Mouse (Mus musculus): Measurements from ENCODE around the gene Unc5c.

Unc5c gene

DNA sequence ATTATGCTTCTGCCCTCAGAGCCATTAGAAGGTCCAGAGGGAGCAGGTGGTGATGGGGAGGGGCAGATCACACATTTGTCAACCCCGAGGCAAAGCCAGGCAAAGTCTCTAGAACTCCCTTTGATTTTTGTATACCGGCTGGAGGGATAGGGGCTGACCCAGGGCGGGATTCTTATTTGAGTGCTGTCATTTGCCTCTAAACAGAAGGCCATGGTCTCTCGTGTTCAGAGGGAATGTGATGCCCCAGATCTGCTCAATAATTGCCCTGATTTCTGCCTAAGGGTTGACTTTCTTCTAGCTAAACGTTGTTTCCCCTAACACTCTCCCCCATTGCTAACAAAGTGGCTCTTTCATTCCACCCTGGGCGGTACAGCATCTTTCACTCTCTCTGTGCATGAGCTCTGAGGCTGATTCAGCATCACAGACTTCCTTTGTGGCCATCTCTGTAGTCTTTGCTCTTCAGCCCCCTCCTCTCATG lies 136.1 kb downstream of the Unc5c start:
- peak; percentile 62 to 64 for DNase-seq

DNA sequence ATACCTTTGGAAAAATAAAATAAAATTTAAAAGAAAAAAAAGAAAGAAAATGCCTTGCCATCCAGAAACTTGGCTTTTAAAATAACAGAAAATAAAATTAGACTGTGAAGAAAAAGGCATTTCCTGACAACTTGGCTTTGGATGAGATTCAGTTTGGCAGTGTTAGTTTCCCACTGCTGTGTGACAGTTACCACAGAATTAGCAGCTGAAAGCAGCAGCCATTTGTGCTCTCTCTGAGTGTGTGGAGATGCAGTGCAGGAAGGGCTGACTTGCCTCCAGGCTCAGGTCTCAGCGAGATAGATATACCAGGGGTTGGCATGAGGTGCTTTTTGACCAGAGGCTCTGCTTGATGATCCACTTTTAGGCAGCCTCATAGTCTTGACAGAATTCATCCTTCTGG lies 151.7 kb downstream of the Unc5c start:
- DNase-seq, result peak in 1 of 2 experiments; percentile 45

GRCm38 (mm10) chr3:141618675-141619074 lies 153.7 kb downstream of the Unc5c start:
- DNase-seq, result no peak

GRCm38 (mm10) chr3:141621496-141621895 lies 156.5 kb downstream of the Unc5c start:
- peak; percentile 29 to 63 for DNase-seq

GRCm38 (mm10) chr3:141626935-141627638 lies 162.1 kb downstream of the Unc5c start:
- DNase-seq, result no peak

DNA sequence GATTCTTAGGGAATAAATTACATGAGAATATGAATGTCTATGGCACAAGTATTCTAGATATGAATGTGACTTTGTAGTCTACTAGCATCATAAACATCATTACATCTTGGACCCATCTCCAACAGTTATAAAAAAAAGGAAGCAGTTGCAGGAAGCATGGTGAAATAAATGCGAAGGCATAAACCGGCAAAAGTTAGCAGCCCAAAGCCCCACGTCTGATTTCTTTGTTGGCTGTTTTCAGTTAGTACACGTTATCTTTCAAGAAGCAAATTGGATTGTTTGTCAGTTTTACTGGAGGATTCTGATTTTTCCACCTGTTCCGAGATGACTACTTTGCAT lies 162.6 kb downstream of the Unc5c start:
- no peak for DNase-seq

DNA sequence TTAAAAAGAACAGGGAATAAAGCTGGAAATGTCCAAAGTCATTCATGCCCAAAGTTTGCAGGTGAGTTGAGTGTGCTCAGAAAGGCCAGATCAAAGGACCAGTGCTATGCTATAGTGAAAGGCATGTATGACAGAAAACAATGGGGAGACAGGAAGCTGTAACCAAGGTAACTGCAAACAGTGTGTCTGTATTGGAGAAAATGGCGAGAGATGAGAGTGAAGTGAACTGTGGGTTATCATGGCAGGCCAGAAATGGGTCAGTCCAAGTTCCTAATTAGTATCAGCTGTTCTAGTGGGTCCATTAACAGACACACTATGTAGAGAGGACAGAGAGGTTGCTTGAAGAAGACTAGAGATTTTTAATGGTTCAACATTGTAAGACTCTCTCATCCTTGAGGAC lies 164.4 kb downstream of the Unc5c start:
- no peak for DNase-seq

DNA sequence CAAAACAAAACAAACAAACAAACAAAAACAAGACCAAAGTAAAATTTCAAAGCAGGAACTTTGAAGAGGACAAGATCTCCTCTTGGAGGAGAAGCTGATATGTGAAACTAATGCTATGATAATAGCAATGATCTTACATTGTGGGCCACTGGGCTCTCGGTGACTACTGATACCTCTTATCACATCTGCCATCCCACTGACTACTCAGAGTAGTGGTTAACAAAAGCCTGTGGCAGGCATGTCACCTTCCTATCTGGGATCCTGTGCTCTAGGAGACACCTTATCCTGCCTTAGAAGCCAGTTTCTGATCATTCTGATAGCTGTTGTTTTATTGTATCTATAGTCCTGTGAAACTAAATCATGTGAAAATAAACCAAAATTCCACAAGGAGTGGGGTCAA lies 172.9 kb downstream of the Unc5c start:
- DNase-seq, result no peak

DNA sequence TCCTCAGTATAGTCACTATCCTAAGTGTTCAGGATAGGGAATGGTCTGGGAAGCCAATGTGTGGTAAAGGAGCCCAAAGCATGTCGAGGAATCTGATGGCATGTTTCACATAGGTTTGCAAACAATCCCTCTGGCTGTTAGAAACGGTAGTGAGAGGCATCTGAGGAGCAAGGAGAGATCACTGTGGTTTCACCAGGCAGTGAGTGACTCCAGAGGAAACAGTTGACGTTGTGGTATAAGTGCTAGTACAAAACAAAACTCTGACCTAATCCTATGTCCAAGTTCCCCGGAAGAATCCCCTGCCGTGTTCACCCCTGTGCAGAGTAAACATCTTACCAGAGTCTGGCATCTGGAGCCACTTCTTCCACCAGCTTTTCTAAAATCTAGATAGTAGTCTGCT lies 179.2 kb downstream of the Unc5c start:
- no peak for DNase-seq

GRCm38 (mm10) chr3:141646588-141646987 lies 181.6 kb downstream of the Unc5c start:
- DNase-seq, result no peak

- DNase-seq, result no peak
Measured at GRCm38 (mm10) chr3:141650658-141651057, 185.6 kb downstream of the Unc5c start.

DNA sequence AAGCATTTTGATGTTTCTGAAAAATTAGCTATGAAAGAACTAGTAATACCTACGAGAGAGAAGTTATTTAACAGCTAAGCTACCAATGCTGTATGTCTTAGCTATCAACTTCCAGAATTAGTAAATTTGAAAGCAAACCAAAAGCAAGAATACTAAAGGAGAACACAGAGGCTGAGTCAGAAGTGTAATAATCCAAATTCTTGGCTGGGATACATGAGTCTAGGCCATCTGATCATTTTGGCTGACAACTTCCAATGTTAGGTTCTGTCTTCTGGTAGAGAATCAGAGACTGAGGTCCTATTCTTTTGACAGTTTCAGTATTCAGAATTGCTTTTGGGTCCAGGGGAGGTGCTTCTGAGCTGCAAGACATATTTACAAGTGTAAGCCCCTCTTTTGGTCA lies 188.9 kb downstream of the Unc5c start:
- DNase-seq, result no peak

- DNase-seq, result no peak
Measured at GRCm38 (mm10) chr3:141659041-141659789, 194.2 kb downstream of the Unc5c start.

- DNase-seq, result no peak
Measured at GRCm38 (mm10) chr3:141660065-141661062, 195.3 kb downstream of the Unc5c start.

DNA sequence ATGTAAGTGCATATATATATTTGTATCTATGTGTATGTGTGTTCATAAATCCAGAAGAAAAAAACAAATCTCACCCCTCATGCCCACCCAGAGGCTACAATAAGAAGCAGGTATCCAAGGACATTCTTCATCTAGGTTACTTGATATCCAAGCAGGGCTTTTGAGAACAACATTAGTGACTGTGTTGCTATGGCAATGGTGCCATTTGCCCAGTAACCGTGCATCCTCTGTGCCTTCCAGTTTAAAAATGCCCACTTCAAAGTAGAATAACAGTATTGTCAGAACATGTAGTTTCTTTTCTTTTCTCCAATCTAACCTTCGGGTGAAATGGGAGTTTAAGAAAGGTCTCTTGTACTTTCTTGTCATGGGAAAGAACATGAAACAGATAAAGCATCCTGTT lies 224.1 kb downstream of the Unc5c start:
- no peak for DNase-seq

DNA sequence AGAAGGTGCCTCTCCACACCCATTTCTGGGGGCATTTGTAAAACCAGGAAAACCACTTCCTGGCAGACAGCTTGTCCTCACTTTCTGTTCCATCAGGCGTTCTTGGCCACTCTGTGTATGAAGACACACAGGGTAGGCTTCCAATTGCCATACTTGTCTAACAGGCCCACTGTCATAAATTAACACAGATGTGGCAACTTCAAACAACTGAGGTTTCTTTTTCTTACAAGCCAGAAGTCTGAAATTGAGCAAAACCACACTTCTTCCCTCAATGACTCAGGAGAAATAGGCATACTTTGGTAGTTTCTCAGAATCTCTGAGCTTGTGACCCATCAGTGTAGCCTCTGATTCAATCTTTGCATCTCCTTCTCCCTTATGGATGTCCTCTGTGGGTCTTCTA lies 225.7 kb downstream of the Unc5c start:
- DNase-seq, result no peak

DNA sequence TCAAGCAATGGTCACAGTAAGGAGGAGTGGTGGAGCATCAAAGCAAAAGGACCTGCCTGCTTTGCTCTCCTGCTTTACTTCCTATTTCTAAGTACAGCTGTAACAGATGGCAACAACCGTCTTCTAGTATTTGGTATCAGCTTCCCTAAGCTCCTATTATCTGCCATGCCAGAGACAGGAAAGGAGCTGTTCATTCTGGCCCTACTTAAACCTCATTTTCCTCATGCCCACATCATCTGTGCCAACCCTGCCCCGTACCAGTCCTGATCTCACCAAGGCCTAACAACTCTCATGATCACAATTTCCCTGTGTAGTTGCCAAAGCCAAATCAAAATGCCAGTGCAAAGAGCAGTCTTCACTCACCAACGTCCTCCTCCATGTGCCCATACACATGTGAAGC lies 226.4 kb downstream of the Unc5c start:
- DNase-seq, result no peak

DNA sequence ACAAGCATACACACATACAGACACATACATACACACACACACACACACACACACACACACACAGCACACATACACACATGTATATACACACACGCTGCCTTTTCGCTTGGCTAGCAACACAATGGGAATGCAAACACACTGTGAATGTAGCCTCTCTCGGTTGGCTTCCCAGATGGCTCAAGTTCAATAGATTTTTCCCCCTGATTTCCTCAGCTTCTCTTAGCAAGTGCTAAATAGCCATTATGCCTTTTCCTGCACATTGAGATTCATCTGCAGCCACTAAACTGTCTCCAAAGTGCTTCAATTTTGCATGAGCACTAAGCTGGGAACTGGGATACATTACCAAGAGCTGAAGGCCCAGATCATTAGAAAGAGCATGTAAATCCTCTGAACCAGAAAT lies 226.8 kb downstream of the Unc5c start:
- no peak for DNase-seq

DNA sequence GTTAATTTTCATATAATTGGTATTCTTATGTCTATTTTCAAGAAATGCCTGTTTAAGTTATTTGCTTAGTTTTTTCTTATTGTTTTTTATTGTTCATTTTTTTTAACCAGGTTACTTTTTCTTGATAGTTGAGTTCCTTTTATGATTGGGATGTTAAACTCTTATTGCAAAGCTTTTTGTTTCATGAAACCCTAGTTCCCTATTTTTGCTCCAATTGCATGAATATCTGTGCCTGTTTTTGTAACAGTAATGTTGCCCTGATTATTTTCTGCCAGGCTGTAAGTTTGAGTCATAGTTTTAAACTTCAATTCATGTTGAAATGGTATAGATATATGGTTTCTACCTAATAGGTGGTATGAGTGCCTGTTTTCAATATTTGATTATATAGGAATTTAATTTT lies 234.2 kb downstream of the Unc5c start:
- DNase-seq, result no peak

GRCm38 (mm10) chr3:141701381-141701909 lies 236.4 kb downstream of the Unc5c start:
- DNase-seq, result no peak

GRCm38 (mm10) chr3:141711601-141712000 lies 246.6 kb downstream of the Unc5c start:
- no peak for DNase-seq

DNA sequence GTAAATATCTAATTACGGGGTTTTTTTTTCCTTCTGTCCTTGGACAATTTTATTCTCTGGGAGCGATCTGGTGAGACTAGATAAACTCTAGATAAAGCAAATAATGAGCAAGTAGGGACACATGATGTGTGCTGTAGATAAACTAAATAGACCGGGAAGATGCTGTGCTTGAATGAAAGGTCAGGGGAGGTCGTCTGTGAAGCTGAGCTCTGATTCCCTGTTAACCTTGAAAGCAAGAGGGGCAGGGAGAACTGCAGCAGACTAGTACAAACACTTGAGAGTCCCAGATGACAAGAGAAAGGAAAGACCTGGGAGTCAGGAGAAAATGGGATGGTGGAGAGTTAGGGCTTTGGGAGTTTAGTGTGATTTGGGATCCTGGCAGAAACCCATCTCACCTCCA lies 251.4 kb downstream of the Unc5c start:
- DNase-seq, result no peak

DNA sequence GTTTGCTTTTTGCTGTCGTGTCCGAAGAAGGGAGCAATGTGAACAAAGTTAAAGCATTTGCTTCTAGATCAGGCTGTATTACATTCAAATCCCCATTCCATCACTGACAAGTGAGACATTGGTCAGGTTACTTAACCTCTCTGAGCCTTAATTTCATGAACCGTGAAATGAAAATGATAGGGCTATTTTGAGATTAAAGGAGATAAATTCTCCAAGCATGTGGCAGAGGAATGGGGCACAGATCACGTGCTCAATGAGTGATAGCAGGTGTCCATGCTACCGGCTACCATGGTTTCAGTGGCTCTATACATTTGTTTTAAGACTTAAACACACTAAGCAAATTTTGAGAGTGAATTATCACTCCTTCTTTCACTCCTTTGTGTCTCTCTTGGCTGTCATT lies 254.0 kb downstream of the Unc5c start:
- no peak for DNase-seq

All from cerebellum, postnatal 36 days (tissue).